In the genomic region with DNA sequence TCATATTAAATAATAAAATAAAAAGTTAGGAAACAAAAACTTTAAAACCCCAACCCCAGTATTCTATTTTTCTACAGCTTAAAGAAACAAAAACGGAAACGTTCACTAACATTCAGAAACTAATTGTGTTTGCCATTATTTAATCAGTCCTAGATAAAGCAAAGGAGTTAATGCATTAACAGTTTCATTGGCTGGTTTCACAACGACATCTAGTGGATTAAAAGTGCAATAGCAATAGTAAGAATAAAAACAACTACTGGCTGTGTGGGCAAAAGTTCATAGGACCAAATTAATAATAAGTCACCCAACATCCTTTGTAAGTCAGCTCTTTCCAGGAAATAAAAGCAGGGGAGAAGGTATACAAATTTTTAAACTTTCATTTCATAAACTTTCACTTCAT, we compare ENCODE assay signal across 8 mouse cellular contexts. TPM values are rescaled to one million over a fixed set of nuclear protein-coding genes. Genes with fewer than 3 reads are reported as not detected.
DNase-seq lines count a peak whose midpoint lies in the region; ATAC-seq and TF ChIP-seq lines count a peak whose summit lies in the region.
"Had no signal": no experiment of that assay in that cellular context is flagged by ENCODE, and none has a peak within 500 bp of the region (broad histone marks: within the 10 kb centered on the region; RNA-seq: fewer than 3 reads in every experiment).

No protein-coding gene starts in this region.

- H3K9ac ChIP-seq in kidney, postnatal 0 days (ENCODE audit: low read depth, low read length), result no peak overlapping the region
- no peak overlapping the region for H3K9ac ChIP-seq in kidney, embryonic 14.5 days (ENCODE audit: low read depth, low read length)
- H3K9ac ChIP-seq in ES-E14 (ENCODE audit: insufficient read depth, low read depth, low read length, poor library complexity, severe bottlenecking), result no peak overlapping the region

- no peaks in the 10 kb centered on the region for H3K9me3 ChIP-seq in kidney, postnatal 0 days (replicated peaks; ENCODE audit: low read length)
- no peaks in the 10 kb centered on the region for H3K9me3 ChIP-seq in kidney, embryonic 14.5 days (ENCODE audit: control insufficient read depth, low read length)
- H3K9me3 ChIP-seq in ES-E14 (ENCODE audit: control insufficient read depth, insufficient read depth, low read depth, low read length), result peaks cover 10% of the 10 kb centered on the region

- H3K4me1 ChIP-seq in kidney, postnatal 0 days (replicated peaks; ENCODE audit: insufficient read depth, low read length), result no peaks in the 10 kb centered on the region
- no peaks in the 10 kb centered on the region for H3K4me1 ChIP-seq in kidney, embryonic 14.5 days (ENCODE audit: control insufficient read depth, insufficient read depth, low read length)
- peaks cover 0 to 2% of the 10 kb centered on the region in 2 experiments; a peak in 1 of 4 replicates for H3K4me1 ChIP-seq in ES-E14 (ENCODE audit: control insufficient read depth in 2 of 2, insufficient read depth in 2 of 2, low read length in 2 of 2, poor library complexity in 1 of 2)

- in situ Hi-C loops in ES-E14 (cut with MboI; ENCODE audit: low sequenced_read_pairs in 2 of 2, unreplicated experiment in 2 of 2), result no loop called here

- peak; percentile 67 for DNase-seq in kidney, postnatal 0 days (ENCODE audit: low spot score)
- DNase-seq in CD4-positive helper T cell, adult 2 months (ENCODE audit: low read depth, low spot score), result peak; percentile 39
- DNase-seq in ES-E14 (ENCODE audit: low read depth, low spot score), result peak; percentile 12
- DNase-seq in heart, adult 9 months (ENCODE audit: low spot score in 2 of 2), result no peak
- DNase-seq: thymus, adult 2 months had no signal

- peak; percentile 82 for TF ChIP-seq CTCF in kidney, postnatal 0 days (IDR thresholded peaks at IDR 0.05; ENCODE audit: low read depth)

- H3K4me2 ChIP-seq in kidney, postnatal 0 days (ENCODE audit: low read length), result no peak overlapping the region
- H3K4me2 ChIP-seq in kidney, embryonic 14.5 days (replicated peaks; ENCODE audit: low read depth, low read length), result no peak overlapping the region

- H3K4me3 ChIP-seq in kidney, postnatal 0 days (replicated peaks; ENCODE audit: low read depth, low read length), result no peak overlapping the region
- no peak overlapping the region for H3K4me3 ChIP-seq in kidney, embryonic 14.5 days (ENCODE audit: low read length)
- H3K4me3 ChIP-seq in ES-E14 (ENCODE audit: insufficient read depth in 1 of 2, low read depth in 1 of 2, low read length in 2 of 2, poor library complexity in 1 of 2, severe bottlenecking in 1 of 2), result no peak overlapping the region

- no peaks in the 10 kb centered on the region for H3K27me3 ChIP-seq in kidney, postnatal 0 days (ENCODE audit: insufficient read depth, low read length)
- H3K27me3 ChIP-seq in kidney, embryonic 14.5 days (ENCODE audit: control insufficient read depth, insufficient read depth, low read length), result no peaks in the 10 kb centered on the region

- no peak for ATAC-seq in kidney, postnatal 0 days (replicated peaks; ENCODE audit: low FRiP score, low read depth)
- no peak for ATAC-seq in kidney, embryonic 14.5 days (ENCODE audit: low FRiP score, low TSS enrichment)
- ATAC-seq in granulocyte monocyte progenitor cell, adult 5-6 weeks (replicated peaks; ENCODE audit: poor library complexity, severe bottlenecking), result peak; percentile 48; the same call in 1 of the 2 replicates
- ATAC-seq in frontal cortex, adult (ENCODE audit: low TSS enrichment), result no peak

- WGBS in kidney, postnatal 0 days, result 41% methylated on average over 3 of the region's 3 CpGs
- WGBS in kidney, embryonic 14.5 days, result 51% methylated on average over 3 of the region's 3 CpGs

- H3K27ac ChIP-seq in kidney, postnatal 0 days, result no peak overlapping the region
- H3K27ac ChIP-seq in kidney, embryonic 14.5 days (ENCODE audit: low read depth, low read length), result no peak overlapping the region
- no peak overlapping the region for H3K27ac ChIP-seq in ES-E14 (ENCODE audit: insufficient read depth, low read depth, low read length, poor library complexity, severe bottlenecking)

- H3K36me3 ChIP-seq in kidney, postnatal 0 days (ENCODE audit: insufficient read depth, low read length), result no peaks in the 10 kb centered on the region
- no peaks in the 10 kb centered on the region for H3K36me3 ChIP-seq in kidney, embryonic 14.5 days (ENCODE audit: control insufficient read depth, insufficient read depth, low read length)
- peaks cover 2% of the 10 kb centered on the region; the same call in 1 of the 2 replicates for H3K36me3 ChIP-seq in ES-E14 (ENCODE audit: control insufficient read depth, insufficient read depth, low read length, poor library complexity, severe bottlenecking)

TF ChIP-seq in ES-E14, 5 proteins besides CTCF, POLR2A, EP300 and RAD21:
- TF ChIP-seq MAFK (IDR thresholded peaks at IDR 0.05; ENCODE audit: insufficient read depth, low read depth, low read length) (no peak), ZC3H11A (IDR thresholded peaks at IDR 0.05; ENCODE audit: borderline replicate concordance, low read depth, low read length) (no peak), ZNF384 (IDR thresholded peaks at IDR 0.05; ENCODE audit: low read depth, low read length) (no peak), HCFC1 (IDR thresholded peaks at IDR 0.05; ENCODE audit: borderline replicate concordance, insufficient read depth, low read length) (no peak), CHD2 (IDR thresholded peaks at IDR 0.05; ENCODE audit: low read depth, low read length) (no peak)

RNA-seq across cellular contexts. Expression of gene Ccdc15, which starts 18.8 kb away (rescaled TPM):
- polyA plus RNA-seq in kidney, postnatal 0 days (2015; fragmentation: Nextera tagmentation; extraction: Ambion mirVana), result 4.8 TPM in 2 replicates
- 5.8 and 8.2 TPM in 2 replicates for polyA plus RNA-seq in kidney, embryonic 14.5 days (2014; fragmentation: Nextera tagmentation; extraction: Ambion mirVana)
- 6.7 and 6.9 TPM in 2 replicates for total RNA-seq in ES-E14 (2012; rRNA removed)
- 13.3 and 16.7 TPM in 2 replicates for total RNA-seq in granulocyte monocyte progenitor cell, adult 5-6 weeks (2014; fragmentation: Nextera tagmentation)
- 11.7 and 14.5 TPM in 2 replicates for total RNA-seq in granulocyte monocyte progenitor cell, adult 5-6 weeks (2017)

RNA-seq across cellular contexts. Expression of gene Hepacam, which starts 37.7 kb away (rescaled TPM):
- polyA plus RNA-seq in kidney, postnatal 0 days (2015; fragmentation: Nextera tagmentation; extraction: Ambion mirVana), result 0.09 and 0.16 TPM in 2 replicates
- polyA plus RNA-seq in kidney, embryonic 14.5 days (2014; fragmentation: Nextera tagmentation; extraction: Ambion mirVana), result not detected in 2 replicates
- total RNA-seq in ES-E14 (2012; rRNA removed), result 0.32 and 0.36 TPM in 2 replicates
- not detected in 2 replicates for total RNA-seq in granulocyte monocyte progenitor cell, adult 5-6 weeks (2014; fragmentation: Nextera tagmentation)
- not detected in 2 replicates for total RNA-seq in granulocyte monocyte progenitor cell, adult 5-6 weeks (2017)

Comparison
In these comparisons a context has a peak if more than half of its experiments do, and no peak if none do; other contexts are left out.
1. DNase-seq: peak in kidney, postnatal 0 days (single experiment), CD4-positive helper T cell, adult 2 months (single experiment) and ES-E14 (single experiment); none in heart, adult 9 months (0 of 2).